Mouse (Mus musculus) splenic B cell, adult 2 months (primary cell): Measurements from ENCODE around the gene Pla2g12a.

Experiments used
- DNase-seq: peaks from one replicate; pipeline ENCODE4 v3.0.0-alpha.2; 2011; ENCODE audit warnings: low read depth, low spot score
- H3K27me3 ChIP-seq: 2 replicates; pipeline ENCODE4 v1.6.1; 2012; ENCODE audit warnings: mild to moderate bottlenecking, low read length, moderate library complexity, mixed read lengths; ENCODE audit not compliant: control insufficient read depth, poor library complexity, insufficient read depth, severe bottlenecking
- H3K36me3 ChIP-seq: 2 replicates; pipeline ENCODE4 v1.6.1; 2012; ENCODE audit warnings: mild to moderate bottlenecking, low read length, moderate library complexity, mixed read lengths; ENCODE audit not compliant: control insufficient read depth, poor library complexity, insufficient read depth, severe bottlenecking

The Pla2g12a gene

DNA sequence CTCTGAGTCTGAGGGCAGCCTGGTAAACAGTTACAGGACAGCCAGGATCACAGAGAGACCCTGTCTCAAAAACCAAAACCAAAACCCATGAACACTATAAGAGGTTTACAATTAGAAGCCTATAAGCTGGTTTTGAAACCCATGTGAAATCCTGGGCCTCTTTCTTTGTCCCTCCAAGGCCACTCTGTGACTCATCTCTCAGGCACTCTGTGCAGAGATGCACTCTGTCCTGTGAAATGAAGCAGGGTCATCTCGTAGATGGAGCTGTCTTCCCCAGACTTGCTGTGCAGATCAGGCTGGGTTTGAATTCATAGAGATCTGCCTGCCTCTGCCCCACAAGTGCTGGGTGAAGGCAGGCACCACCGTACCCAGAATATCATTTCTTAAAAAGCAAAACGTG lies 39.0 kb downstream of the Pla2g12a start:
- no peak for DNase-seq
- H3K36me3 ChIP-seq, result 0 out of 2 replicates have a peak, but pooled peaks cover 2% of the 10 kb centered on the region
- no peaks in the 10 kb centered on the region for H3K27me3 ChIP-seq

DNA sequence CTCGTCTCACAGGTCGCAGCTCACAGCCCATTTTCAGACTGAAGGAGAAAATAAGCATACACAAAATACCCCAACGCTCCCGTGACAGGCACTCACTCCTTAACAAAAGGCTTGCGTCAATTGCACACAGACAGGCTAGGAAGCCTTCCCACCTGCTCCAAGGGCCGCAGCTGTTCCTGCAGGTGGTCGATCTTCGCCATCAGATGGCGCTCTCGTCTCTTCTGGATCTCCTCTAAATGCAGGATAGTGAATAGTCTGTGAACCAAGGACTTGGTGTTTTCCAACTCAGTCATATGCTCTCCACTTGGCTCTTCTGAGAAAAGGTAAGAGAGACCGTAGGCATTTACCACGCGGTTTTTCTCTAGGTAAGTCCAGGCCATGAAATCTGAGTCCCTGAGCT lies 40.0 kb downstream of the Pla2g12a start:
- no peaks in the 10 kb centered on the region for H3K27me3 ChIP-seq
- peak; percentile 59 for DNase-seq
- H3K36me3 ChIP-seq, result no peaks in the 10 kb centered on the region

DNA sequence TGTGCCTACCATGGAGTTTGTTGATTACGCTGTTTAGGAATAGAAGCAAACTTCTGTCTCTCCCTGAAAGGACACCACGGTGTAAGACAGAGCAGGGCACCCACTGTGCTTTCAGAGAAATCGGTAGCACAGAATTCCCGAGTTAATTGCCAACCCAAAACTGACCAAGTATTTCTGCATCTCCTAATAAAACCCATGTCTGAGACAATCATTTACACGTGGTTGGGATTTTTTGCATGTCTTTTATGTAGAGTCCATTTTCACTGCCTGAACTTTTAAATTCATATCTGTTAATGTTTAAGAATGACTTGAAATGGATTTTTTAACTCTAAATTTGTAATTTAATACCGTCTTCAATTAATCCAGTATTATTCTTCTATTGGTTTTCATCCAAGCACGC lies 45.2 kb downstream of the Pla2g12a start:
- no peak for DNase-seq
- no peaks in the 10 kb centered on the region for H3K36me3 ChIP-seq
- H3K27me3 ChIP-seq, result no peaks in the 10 kb centered on the region

DNA sequence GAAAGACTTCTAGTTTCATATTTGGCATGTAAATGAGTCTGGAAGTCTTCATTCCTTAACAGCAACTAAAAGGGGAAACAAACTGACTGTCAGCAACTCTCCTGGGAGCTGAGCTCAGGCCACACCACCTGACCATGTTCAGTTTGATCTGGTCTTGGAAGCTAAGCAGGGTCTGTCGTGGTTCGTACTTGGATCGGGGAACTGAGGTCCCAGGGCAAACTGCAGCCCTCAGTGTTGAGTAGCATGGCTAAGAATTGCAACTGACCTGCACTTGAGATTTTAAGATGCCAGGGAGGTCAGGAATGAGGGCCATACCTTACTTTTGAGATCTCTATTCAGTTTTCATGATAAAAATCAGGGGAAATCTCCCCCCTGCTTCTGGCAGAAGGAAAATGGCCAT lies 47.5 kb downstream of the Pla2g12a start:
- no peak for DNase-seq
- no peaks in the 10 kb centered on the region for H3K27me3 ChIP-seq
- no peaks in the 10 kb centered on the region for H3K36me3 ChIP-seq

DNA sequence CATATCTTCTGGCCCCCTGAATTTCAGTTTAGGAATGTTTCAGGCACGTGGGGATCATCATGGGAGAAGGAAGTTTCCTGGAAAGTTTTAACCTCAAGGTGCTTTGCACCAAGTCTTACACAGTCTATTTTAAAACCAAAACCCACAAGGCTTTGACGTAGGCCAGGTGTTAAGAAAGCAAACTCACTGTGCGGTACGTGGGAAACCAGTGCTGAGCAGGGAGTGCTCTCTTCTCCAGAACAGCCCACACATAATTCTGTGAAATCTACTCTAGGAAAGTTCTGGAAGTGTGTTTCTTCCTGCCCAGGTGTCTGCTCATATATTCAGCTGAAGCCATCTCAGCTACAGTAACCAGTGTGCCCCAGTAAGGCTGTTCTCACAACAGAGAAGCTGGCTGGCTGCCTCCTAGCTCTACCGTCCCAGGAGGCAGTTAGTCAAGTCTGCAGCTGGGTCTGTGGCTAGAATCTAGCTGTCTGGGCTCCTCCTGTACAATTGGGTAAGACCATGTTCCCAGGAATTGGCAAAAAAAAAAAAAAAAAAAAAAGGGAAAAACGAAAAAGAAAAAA lies 51.9 kb downstream of the Pla2g12a start:
- DNase-seq, result no peak
- no peaks in the 10 kb centered on the region for H3K36me3 ChIP-seq

DNA sequence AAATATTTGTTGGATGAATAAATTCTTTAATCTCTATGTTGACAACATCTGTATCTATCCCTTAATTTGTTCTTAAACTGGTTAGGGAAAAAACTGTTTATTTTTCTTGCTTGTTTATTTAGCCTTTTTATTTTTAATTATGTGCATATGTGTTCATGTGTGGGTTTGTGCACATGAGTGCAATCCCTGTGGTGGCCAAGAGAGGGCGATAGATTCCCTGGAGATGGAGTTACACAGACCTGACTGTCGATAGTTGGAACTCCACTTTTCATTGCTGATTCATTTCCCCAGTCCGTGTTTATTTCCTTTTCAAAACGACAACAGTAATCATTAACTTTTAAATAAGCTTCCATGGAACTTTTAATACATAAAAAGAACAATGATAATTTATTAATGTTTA lies 54.0 kb downstream of the Pla2g12a start:
- H3K36me3 ChIP-seq, result no peaks in the 10 kb centered on the region
- DNase-seq, result peak; percentile 11
- no peaks in the 10 kb centered on the region for H3K27me3 ChIP-seq

More for the DNA sequence above, 51.9 kb downstream of the Pla2g12a start:
- H3K27me3 ChIP-seq, result no peaks in the 10 kb centered on the region

DNA sequence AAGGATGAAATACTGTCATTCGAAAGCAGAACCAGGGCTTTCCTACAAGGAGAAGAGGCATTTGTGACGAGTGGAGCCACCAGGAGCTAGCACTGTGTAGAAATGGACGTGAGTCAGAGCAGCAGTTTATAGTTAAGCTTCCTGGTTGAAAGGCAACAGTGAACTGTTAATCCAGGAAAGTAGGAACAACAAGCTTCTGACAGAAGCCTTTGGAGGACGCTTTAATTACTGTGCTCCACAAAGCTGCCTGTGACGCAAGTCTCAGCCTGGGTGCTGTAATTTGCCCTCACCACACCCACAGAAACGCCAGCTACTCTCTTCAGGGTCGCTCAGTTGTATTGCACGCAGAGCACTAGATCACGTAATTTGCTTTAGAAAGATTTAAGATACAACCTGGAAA lies 58.2 kb downstream of the Pla2g12a start:
- Histone ChIP-seq H3K27me3 (no peaks in the 10 kb centered on the region), H3K36me3 (no peaks in the 10 kb centered on the region)
- no peak for DNase-seq

DNA sequence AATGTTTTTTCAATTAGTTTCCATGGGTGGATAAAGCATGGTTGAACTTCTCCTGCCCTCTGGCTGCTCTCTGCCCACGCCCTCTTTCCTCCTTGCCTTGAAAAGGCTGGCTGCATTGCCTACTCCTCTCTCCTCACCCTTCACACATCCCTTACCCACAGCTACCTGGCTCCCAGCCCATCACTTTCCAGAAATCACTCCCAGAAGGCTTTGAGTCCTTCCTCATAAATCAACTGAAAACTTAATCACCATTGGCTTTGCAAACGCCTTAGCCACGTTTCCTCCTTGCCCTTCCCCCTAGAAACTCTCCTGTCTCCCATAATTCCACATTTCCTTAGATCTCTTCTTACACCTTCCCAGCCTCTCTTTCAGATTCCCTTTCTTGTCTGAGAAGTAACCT lies 59.4 kb downstream of the Pla2g12a start:
- Histone ChIP-seq H3K36me3 (no peaks in the 10 kb centered on the region), H3K27me3 (no peaks in the 10 kb centered on the region)
- DNase-seq, result no peak

DNA sequence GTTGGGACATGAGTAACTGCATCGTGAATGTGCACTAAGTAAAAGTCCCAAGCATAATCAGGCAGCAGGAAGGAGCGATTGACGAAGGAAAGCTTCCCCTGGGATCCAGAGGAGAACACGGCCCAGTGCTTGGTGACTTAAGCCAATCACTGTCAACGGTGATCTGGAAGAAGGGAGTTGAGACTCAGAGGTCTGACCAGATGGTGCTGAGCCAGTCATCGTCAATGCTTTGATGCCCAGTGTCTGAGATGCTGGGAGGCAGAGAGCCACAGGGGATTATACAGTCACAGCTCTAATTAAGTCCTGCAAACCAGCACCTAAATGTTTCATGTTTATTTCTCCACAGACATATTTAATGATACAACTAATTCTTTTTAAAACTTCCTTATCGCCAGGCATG lies 60.7 kb downstream of the Pla2g12a start:
- no peak for DNase-seq
- Histone ChIP-seq H3K27me3 (no peaks in the 10 kb centered on the region), H3K36me3 (no peaks in the 10 kb centered on the region)

DNA sequence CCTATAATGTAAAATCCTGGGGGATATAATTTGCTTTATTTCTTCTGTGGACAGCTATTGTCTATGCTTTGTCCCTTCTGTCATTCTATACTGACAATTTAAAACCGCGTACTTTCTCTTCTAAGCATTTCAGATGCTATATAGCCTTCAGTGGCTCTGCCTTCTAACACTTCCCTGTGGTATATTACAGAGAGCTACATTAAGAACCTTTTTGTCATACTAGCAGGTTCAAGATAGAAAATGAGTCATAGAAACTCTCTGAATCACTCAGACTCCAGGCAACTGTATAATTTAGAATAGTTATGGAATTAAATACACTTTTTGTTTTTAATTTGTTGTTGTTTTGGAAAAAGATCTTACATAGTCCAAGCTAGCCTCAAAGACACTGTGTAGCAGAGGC lies 62.4 kb downstream of the Pla2g12a start:
- H3K27me3 ChIP-seq, result no peaks in the 10 kb centered on the region
- no peak for DNase-seq
- no peaks in the 10 kb centered on the region for H3K36me3 ChIP-seq

DNA sequence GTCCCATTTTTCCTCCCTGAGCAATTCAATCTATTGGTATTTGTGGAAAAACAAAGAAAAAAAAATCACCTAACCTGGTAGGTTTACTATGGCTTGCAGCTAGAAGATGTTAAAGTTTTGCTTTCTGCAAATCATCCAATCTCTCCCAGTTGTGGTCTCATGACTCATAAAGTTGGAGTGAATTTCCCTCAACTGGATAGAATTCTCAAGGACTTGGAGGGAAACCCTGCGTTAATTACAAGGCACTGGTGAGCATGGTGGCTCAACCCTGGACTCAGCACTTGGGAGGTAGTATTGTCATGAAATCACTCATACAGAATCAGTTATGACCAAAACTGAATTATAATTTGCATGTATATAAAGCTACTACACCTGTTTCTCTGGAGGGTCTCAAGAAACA lies 62.9 kb downstream of the Pla2g12a start:
- DNase-seq, result no peak
- H3K36me3 ChIP-seq, result no peaks in the 10 kb centered on the region
- H3K27me3 ChIP-seq, result no peaks in the 10 kb centered on the region

DNA sequence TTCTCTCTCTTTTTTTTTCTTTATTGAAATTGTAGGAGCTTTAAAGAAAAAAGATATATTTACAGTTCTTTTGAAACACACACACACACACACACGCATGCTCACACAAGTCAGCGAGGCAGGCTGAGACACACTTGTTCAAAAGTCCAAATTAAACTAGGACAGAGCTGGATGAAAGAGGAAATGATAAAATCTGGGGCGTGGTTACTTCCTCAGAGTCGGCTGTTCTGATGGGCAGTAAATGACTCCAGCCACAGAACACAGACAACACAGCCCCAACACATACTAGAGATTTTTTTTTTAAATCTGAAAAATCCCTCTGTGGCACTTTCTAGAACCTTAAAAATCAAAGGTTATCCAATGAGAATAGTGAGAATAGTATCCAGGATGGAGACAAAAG lies 65.4 kb downstream of the Pla2g12a start:
- H3K27me3 ChIP-seq, result no peaks in the 10 kb centered on the region

More for the DNA sequence above, 65.4 kb downstream of the Pla2g12a start:
- H3K36me3 ChIP-seq, result no peaks in the 10 kb centered on the region
- no peak for DNase-seq
